ENCODE assay signal across 16 mouse cellular contexts in genomic region chr2:121582809-121583376, GRCm38 (mm10).
DNase-seq lines count a peak whose midpoint lies in the region; ATAC-seq and TF ChIP-seq lines count a peak whose summit lies in the region.
"Had no signal": no experiment of that assay in that cellular context is flagged by ENCODE, and none has a peak within 500 bp of the region (broad histone marks: within the 10 kb centered on the region; RNA-seq: fewer than 3 reads in every experiment).

No protein-coding gene starts in this region.

- H3K36me3 ChIP-seq in heart, adult 2 months (ENCODE audit: control insufficient read depth, insufficient read depth, low read length), result no peaks in the 10 kb centered on the region
- no peaks in the 10 kb centered on the region for H3K36me3 ChIP-seq in heart, embryonic 11.5 days (ENCODE audit: control insufficient read depth, insufficient read depth, low read length)
- no peaks in the 10 kb centered on the region for H3K36me3 ChIP-seq in lung, embryonic 15.5 days
- H3K36me3 ChIP-seq: embryonic facial prominence, embryonic 12.5 days; limb, embryonic 10.5 days; liver, embryonic 13.5 days had no signal

- TF ChIP-seq EP300 in heart, adult 2 months (IDR thresholded peaks at IDR 0.05; ENCODE audit: insufficient read depth, low read depth, low read length), result 0 out of 2 replicates have a peak, but pooled peaks have one; percentile 17

- H3K27me3 ChIP-seq in heart, adult 2 months (ENCODE audit: control insufficient read depth, insufficient read depth, low read length), result no peaks in the 10 kb centered on the region
- H3K27me3 ChIP-seq in heart, embryonic 11.5 days (ENCODE audit: control insufficient read depth, insufficient read depth, low read length), result no peaks in the 10 kb centered on the region
- H3K27me3 ChIP-seq in lung, embryonic 15.5 days, result no peaks in the 10 kb centered on the region
- H3K27me3 ChIP-seq: liver, embryonic 13.5 days had no signal

- no peak overlapping the region; the same call in 1 of the 2 replicates for H3K27ac ChIP-seq in heart, adult 2 months
- H3K27ac ChIP-seq in heart, embryonic 11.5 days (ENCODE audit: low read depth, low read length), result no peak overlapping the region
- peak overlapping the region; percentile 64 for H3K27ac ChIP-seq in lung, embryonic 15.5 days
- H3K27ac ChIP-seq: embryonic facial prominence, embryonic 12.5 days; limb, embryonic 10.5 days; liver, embryonic 13.5 days had no signal

- peaks cover 10% of the 10 kb centered on the region for H3K4me1 ChIP-seq in heart, adult 2 months (ENCODE audit: control insufficient read depth, insufficient read depth, low read length)
- peaks cover 7% of the 10 kb centered on the region for H3K4me1 ChIP-seq in heart, embryonic 11.5 days (ENCODE audit: control insufficient read depth, insufficient read depth, low read length)
- peaks cover 18% of the 10 kb centered on the region for H3K4me1 ChIP-seq in lung, embryonic 15.5 days

- TF ChIP-seq CTCF in heart, adult 2 months (IDR thresholded peaks at IDR 0.05), result no peak

- H3K4me3 ChIP-seq in heart, adult 2 months, result no peak overlapping the region
- H3K4me3 ChIP-seq in heart, embryonic 11.5 days (ENCODE audit: low read depth, low read length), result no peak overlapping the region
- H3K4me3 ChIP-seq in lung, embryonic 15.5 days, result no peak overlapping the region
- H3K4me3 ChIP-seq: embryonic facial prominence, embryonic 12.5 days; limb, embryonic 10.5 days; liver, embryonic 13.5 days had no signal

- H3K79me2 ChIP-seq in heart, adult 2 months (replicated peaks; ENCODE audit: control insufficient read depth, insufficient read depth, low read length), result no peaks in the 10 kb centered on the region

- intact Hi-C loops in heart, adult 2 months (cut with DNase I), result no loop called here

- 62% methylated on average over 13 of the region's 13 CpGs for WGBS in heart, adult 2 months
- WGBS in heart, embryonic 11.5 days (ENCODE audit: insufficient replicate concordance), result 82% methylated on average over 13 of the region's 13 CpGs
- WGBS in lung, embryonic 15.5 days, result 68% methylated on average over 13 of the region's 13 CpGs

- DNase-seq in cerebellum, postnatal 4 days (ENCODE audit: low spot score in 2 of 2), result no peak
- DNase-seq in heart, adult 2 months, result peak in 1 of 2 experiments; percentile 37
- no peak for DNase-seq in lung, postnatal 14 days
- DNase-seq in cerebellum, adult 8-10 months, result peak; percentile 43
- DNase-seq in thymus, adult 18-20 months, result no peak
- DNase-seq: layer of hippocampus, postnatal 36 days; liver, embryonic 13.5 days; midbrain, embryonic 14.5 days; right cerebral cortex, postnatal 25 days had no signal

- TF ChIP-seq POLR2A in heart, adult 2 months (IDR thresholded peaks at IDR 0.05; ENCODE audit: insufficient read depth, low read depth, low read length), result no peak

- no peaks in the 10 kb centered on the region for H3K9me3 ChIP-seq in heart, embryonic 11.5 days (replicated peaks; ENCODE audit: control insufficient read depth, low read length)
- no peaks in the 10 kb centered on the region for H3K9me3 ChIP-seq in lung, embryonic 15.5 days
- H3K9me3 ChIP-seq: embryonic facial prominence, embryonic 12.5 days; limb, embryonic 10.5 days; liver, embryonic 13.5 days had no signal

- no peak overlapping the region for H3K4me2 ChIP-seq in heart, embryonic 11.5 days
- no peak overlapping the region for H3K4me2 ChIP-seq in lung, embryonic 15.5 days
- H3K4me2 ChIP-seq: embryonic facial prominence, embryonic 12.5 days; liver, embryonic 13.5 days had no signal

- 0 out of 2 replicates have a peak, but pooled peaks have one; percentile 29 for ATAC-seq in cerebellum, adult (ENCODE audit: insufficient number of reproducible peaks, low FRiP score, low TSS enrichment)
- no peak for ATAC-seq in heart, embryonic 11.5 days (replicated peaks; ENCODE audit: insufficient number of reproducible peaks, low FRiP score, low TSS enrichment)
- ATAC-seq in lung, embryonic 15.5 days (ENCODE audit: borderline replicate concordance, extremely low read depth, low FRiP score, low TSS enrichment), result no peak
- ATAC-seq: activated CD4-positive, CD25-positive, alpha-beta regulatory T cell, adult 4 months; inflammation-experienced regulatory T-cells, adult 6 months had no signal

- no peak overlapping the region for H3K9ac ChIP-seq in heart, adult 2 months (ENCODE audit: low read depth, low read length)
- H3K9ac ChIP-seq in heart, embryonic 11.5 days (ENCODE audit: low read depth, low read length), result no peak overlapping the region
- no peak overlapping the region for H3K9ac ChIP-seq in lung, embryonic 15.5 days
- H3K9ac ChIP-seq: embryonic facial prominence, embryonic 12.5 days; liver, embryonic 13.5 days had no signal
